Mouse (Mus musculus) lung, adult 2 months (tissue): ENCODE data around the gene Atoh1.

Experiments used
- CTCF ChIP-seq: fragments of 200-500 bp; IDR thresholded peaks from 2 replicates; pipeline ENCODE4 v1.5.1; 2011; ENCODE audit warnings: mild to moderate bottlenecking, low read length, control low read depth; ENCODE audit not compliant: insufficient read depth
- POLR2A ChIP-seq: fragments of 200-500 bp; IDR thresholded peaks from 2 replicates; pipeline ENCODE4 v1.6.1; 2011; ENCODE audit warnings: low read depth, mild to moderate bottlenecking, control low read depth, low read length, borderline replicate concordance; ENCODE audit errors: extremely low read depth

DNA sequence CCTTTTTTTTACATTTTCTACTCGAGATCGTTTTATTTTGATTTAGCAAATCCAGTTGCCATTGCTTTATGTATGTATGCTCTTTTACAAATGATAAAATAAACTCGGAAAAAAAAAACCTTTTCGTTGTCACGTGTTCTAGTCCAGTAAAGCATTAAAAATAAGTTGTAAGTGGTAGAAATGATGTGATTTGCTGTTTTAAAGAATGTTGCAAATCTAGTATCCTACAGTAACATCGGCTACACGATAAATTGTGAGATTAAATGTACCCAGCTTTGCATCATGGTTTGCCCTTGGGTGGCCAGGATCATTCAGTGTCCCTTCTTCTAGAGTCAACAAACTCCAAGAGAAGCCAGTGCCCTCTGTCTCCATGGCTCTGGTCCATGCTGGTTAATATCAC is 2.2 kb downstream of the Atoh1 start:
- TF ChIP-seq CTCF (no peak), POLR2A (no peak)
